Mouse (Mus musculus) embryonic fibroblast, embryonic 13.5 days (primary cell): Measurements from ENCODE around the gene Rev1. TPM values are rescaled to one million over a fixed set of nuclear protein-coding genes. Genes with fewer than 3 reads are reported as not detected.
"Not testable (repeated sequence)": the region's sequence is repeated elsewhere in the genome, so short reads cannot be mapped to it uniquely, and the experiment has no call there.

Experiments
- H3K27ac ChIP-seq: 2 replicates; pipeline ENCODE4 v1.5.1; 2012; ENCODE audit warnings: low read length, control low read depth, inconsistent platforms; ENCODE audit not compliant: insufficient read depth
- H3K4me1 ChIP-seq: 2 replicates; pipeline ENCODE4 v1.6.1; 2011; ENCODE audit warnings: low read length; ENCODE audit not compliant: control insufficient read depth, insufficient read depth
- H3K4me3 ChIP-seq: 2 replicates; pipeline ENCODE4 v1.5.1; 2011; ENCODE audit warnings: mild to moderate bottlenecking, control low read depth, low read length; ENCODE audit not compliant: insufficient read depth
- CTCF ChIP-seq: IDR thresholded peaks from 2 replicates; pipeline ENCODE4 v1.5.1; 2011; ENCODE audit warnings: mild to moderate bottlenecking, control low read depth, low read length, moderate library complexity, borderline replicate concordance; ENCODE audit not compliant: insufficient read depth
- POLR2A ChIP-seq: IDR thresholded peaks from 2 replicates; pipeline ENCODE4 v1.6.1; 2011; ENCODE audit warnings: low read depth, mild to moderate bottlenecking, control low read depth, low read length, moderate library complexity
- polyA plus RNA-seq: library from polyadenylated mRNA; stranded (reverse); fragments of >200 nt; gene quantifications from 2 replicates; pipeline ENCODE4 v1.2.4, GENCODE M21; 2011; ENCODE audit warnings: low read depth; ENCODE audit not compliant: missing spikeins, insufficient read length

The Rev1 gene
- polyA plus RNA-seq, 1 experiment = 29.8 TPM

DNA sequence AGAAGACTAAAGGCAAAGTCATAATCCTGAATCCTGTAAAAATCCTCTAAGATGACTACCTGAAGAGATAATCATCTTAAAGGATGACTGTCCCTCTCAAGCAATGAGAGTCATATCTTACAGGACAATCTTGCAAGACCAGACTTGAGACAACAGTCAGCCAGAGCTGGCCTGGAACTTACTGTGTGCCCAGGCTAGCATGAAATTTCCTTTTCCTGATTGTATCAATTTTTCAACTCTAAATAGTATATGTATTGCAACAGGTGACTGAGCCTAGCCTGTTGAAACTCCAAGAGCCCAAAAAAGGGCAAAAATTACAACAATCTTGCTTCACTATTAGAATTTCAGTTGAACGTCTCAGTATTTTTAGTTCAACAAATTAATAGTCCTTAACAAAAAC, 26.4 kb downstream of the Rev1 start:
- no peak for TF ChIP-seq CTCF
- no peak for TF ChIP-seq POLR2A
- Histone ChIP-seq H3K4me3 (no peak overlapping the region), H3K27ac (no peak overlapping the region), H3K4me1 (no peaks in the 10 kb centered on the region)

DNA sequence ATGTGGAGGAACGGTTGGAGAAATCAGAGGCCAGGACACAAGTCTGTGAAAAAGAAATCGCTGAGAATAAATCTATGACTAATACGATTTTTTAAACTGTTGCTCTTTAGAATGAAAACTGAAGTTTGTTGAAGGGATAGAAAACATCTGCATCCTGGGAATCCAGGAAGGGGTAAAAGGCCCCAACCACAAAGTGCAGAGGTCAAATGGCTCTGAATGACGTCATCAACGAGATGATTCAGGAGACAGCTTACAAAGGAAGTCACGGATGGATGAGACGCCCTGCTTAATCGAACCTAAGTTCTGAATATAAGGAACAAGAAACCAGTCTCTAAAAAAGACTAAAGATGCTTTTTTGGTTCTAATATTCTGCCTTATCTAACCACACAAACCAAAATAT, 48.3 kb downstream of the Rev1 start:
- peaks cover 5% of the 10 kb centered on the region for H3K4me1 ChIP-seq
- TF ChIP-seq CTCF (no peak), POLR2A (no peak)
- no peak overlapping the region for H3K4me3 ChIP-seq
- H3K27ac ChIP-seq = no peak overlapping the region

DNA sequence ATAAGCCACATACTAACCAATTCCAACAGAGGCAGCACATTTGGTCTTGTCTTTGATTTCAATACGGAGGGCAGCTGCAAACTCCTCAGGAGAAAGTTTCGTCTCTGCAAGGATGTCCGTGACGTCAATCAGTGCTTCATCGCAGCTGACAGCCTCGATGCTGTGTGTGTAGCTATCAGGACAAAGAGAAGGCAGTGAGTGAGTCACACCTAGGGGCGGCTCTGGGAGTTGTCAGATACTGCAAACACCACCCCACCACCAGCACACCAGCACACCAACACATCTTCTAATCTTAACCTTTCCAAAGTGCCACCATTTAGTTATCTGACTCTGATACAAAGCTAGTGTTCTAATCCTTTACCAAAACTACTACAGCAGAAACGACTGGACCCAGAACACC, 58.3 kb downstream of the Rev1 start:
- no peak overlapping the region for H3K4me3 ChIP-seq

DNA sequence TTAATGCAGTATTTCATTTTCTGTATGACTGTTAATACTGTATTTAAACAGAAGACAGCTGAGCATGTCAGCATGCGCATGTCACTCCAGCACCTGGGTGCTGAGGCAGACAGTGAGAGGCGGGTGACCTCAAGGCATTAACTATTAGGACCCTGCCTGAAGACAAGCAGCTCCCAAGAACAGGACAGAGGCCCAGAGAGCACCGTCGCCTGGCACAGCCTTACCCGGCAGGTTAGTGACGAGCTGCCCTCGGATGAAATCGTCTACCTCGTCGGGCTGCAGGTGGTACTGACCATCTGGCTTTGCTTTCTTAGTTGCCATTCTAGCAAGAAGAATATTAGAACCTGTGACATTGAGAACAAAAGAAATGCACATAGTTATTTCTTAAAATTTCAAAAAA, 62.3 kb downstream of the Rev1 start:
- Histone ChIP-seq H3K4me3 (no peak overlapping the region), H3K4me1 (no peaks in the 10 kb centered on the region), H3K27ac (no peak overlapping the region)
- TF ChIP-seq CTCF (no peak), POLR2A (no peak)

More for the DNA sequence above, 58.3 kb downstream of the Rev1 start:
- H3K4me1 ChIP-seq = no peaks in the 10 kb centered on the region
- no peak overlapping the region for H3K27ac ChIP-seq
- TF ChIP-seq CTCF (no peak), POLR2A (no peak)

DNA sequence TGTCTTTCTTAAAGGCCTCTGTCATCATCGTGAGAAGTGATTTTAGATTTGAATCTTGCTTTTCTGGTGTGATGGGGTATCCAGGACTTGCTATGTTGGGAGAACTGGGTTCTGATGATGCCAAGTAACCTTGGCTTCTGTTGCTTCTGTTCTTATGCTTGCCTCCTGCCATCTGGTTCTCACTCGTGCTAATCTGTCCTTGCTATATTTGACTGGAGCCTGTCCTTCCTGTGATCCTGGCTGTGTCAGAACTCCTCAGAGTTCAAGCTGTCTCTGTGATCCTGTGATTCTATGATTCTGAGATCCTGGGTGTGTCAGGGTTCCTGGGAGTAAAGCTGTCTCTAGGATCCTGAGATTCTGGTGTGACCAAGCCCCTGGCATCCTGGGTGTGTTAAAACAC, 67.4 kb downstream of the Rev1 start:
- H3K27ac ChIP-seq, H3K4me3 ChIP-seq, H3K4me1 ChIP-seq: not testable (repeated sequence)

DNA sequence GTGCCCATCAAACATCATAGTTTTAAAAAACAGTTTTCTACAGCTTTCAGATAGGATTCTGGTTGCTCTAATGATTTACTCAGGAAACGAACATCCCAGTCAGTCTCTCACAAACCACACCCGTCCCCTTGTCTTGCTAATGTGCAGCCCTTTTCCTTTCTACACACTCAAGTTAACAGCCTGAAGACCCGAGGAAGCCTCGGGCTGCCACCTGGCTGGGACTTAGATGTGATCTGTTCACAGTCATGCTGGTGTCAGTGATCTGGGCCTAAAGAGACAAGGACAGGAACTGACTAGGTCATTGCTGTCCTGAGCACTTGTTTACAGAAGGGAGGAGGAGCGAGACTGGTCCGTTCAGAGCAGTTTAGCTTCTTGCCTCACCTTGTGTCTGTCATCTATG, 71.2 kb downstream of the Rev1 start:
- Histone ChIP-seq H3K4me1 (no peaks in the 10 kb centered on the region), H3K4me3 (no peak overlapping the region), H3K27ac (no peak overlapping the region)
- TF ChIP-seq POLR2A (no peak), CTCF (no peak)

DNA sequence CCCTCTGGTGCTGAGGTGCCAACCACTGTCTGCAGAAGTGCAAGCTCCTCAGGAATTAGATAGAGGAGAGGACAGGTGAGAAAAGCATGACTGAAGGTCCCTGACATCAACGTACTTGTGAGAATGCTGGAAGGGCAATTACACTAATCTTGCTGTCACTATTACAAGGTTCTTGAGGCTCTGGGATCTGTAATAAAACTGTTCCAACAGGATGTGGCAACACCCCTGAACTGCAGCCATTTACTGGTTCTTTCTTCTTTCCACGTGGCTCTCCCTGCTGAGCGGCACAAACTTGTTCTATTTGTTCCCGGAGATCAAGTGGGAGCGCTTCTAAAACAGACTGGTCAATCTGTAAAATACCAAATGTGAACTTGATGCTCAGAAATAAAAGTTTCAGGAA, 74.4 kb downstream of the Rev1 start:
- H3K27ac ChIP-seq = no peak overlapping the region
- no peaks in the 10 kb centered on the region for H3K4me1 ChIP-seq
- TF ChIP-seq POLR2A (no peak), CTCF (no peak)
- H3K4me3 ChIP-seq = no peak overlapping the region

DNA sequence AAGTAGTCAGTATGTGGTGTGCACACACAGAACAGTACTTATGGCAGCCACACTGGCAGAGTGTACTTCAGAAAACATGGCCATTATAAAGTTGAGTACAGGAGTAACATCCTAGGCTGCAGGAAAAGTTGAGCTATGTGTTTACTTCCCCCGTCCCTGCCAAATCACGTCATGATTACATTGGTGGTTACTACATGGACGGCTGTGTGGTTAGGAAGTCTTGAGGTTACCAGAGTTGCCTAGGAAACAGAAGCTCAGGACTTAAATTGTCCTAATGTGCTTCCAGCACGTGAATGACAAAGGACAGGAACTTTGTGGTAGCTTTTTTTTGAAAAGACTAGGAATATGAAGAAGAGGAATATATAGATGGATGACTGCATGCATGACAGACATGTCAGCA, 80.0 kb downstream of the Rev1 start:
- Histone ChIP-seq H3K4me3 (no peak overlapping the region), H3K27ac (no peak overlapping the region), H3K4me1 (no peaks in the 10 kb centered on the region)
- TF ChIP-seq CTCF (no peak), POLR2A (0 out of 2 replicates have a peak, but pooled peaks have one; percentile 9)

DNA sequence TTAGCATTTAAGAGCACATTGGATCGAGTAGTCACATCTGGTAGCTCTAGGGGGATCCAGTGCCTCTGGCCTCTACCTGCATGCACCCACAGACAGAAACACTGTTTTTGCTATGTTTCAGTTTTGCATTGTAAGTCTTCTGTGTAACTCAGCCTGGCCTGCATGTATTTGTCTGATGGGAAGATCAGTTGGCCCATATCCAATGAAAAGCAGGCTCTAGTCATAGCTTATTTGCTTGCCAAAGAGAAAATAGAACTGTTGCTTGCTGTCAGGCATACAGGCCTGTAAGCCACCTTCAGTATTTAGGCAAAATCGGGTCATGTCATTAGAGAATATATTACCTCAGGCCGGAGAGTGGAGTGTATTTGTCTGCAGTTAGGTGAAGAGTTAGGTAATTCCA, 81.5 kb downstream of the Rev1 start:
- no peaks in the 10 kb centered on the region for H3K4me1 ChIP-seq
- TF ChIP-seq POLR2A (no peak), CTCF (no peak)
- H3K27ac ChIP-seq = no peak overlapping the region
- H3K4me3 ChIP-seq = no peak overlapping the region

DNA sequence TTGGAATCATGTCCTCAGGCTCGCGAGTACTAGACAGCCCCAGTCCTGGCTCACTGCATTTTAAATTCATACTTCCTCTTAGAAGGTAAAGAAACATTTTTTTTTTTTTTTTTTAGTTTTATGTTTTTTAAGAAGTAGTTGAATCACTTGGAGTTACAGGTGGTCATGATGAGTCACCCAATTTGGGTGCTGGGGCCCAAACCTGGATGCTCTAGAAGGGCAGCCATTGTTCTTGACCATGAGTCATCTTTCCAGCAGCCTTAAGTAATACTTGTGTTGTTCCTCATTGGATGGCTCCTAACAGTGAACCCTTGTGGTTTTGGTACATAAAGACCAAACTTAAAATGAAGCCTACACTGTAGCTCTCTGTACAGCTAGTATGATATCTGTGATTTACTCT, 90.7 kb downstream of the Rev1 start:
- Histone ChIP-seq H3K4me3 (no peak overlapping the region), H3K4me1 (no peaks in the 10 kb centered on the region), H3K27ac (0 out of 2 replicates have a peak overlapping the region, but pooled peaks have one; percentile 8)
- TF ChIP-seq CTCF (no peak), POLR2A (no peak)

DNA sequence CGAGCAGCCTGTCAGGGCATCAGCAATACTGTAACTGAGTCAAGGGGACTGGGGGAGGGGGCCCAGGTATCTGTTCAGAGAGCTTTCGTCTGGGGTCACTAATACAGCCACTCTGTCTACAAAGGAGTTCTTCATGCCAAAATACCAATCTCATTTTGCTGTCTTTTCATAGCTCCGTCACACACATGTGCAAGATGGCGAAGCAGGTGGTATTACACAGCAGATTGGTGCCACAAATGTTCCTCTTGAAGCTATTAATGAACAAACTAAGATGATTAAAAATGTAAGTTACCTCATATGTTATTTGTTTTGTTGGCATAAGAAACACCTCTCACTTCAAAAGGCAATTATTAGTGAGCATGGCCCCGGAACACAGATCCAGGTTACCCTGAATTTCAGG, 92.2 kb downstream of the Rev1 start:
- Histone ChIP-seq H3K4me1 (no peaks in the 10 kb centered on the region), H3K27ac (no peak overlapping the region), H3K4me3 (no peak overlapping the region)
- TF ChIP-seq CTCF = no peak
- no peak for TF ChIP-seq POLR2A
